Mouse (Mus musculus): ENCODE results near the gene Slc7a5.
A peak's percentile ranks its signal among the peaks of the same experiment; 100 is the strongest.

Slc7a5 gene

GRCm38 (mm10) chr8:121936391-121936790 is 28.9 kb upstream of the Slc7a5 start:
- DNase-seq (ENCODE audit: low spot score in 2 of 2) = no peak

GRCm38 (mm10) chr8:121935341-121936294 is 28.1 kb upstream of the Slc7a5 start:
- DNase-seq (ENCODE audit: low spot score in 2 of 2) = no peak

- DNase-seq (ENCODE audit: low spot score in 2 of 2) = no peak
These were observed 27.4 kb upstream of the Slc7a5 start for GRCm38 (mm10) chr8:121934923-121935322.

- no peak for DNase-seq (ENCODE audit: low spot score in 2 of 2)
These were observed 27.0 kb upstream of the Slc7a5 start for GRCm38 (mm10) chr8:121934506-121934905.

- no peak for DNase-seq (ENCODE audit: low spot score in 2 of 2)
These were observed 25.4 kb upstream of the Slc7a5 start for GRCm38 (mm10) chr8:121932668-121933520.

GRCm38 (mm10) chr8:121932026-121932667 is 24.7 kb upstream of the Slc7a5 start:
- no peak for DNase-seq (ENCODE audit: low spot score in 2 of 2)

GRCm38 (mm10) chr8:121931571-121931970 is 24.1 kb upstream of the Slc7a5 start:
- DNase-seq (ENCODE audit: low spot score in 2 of 2) = no peak

GRCm38 (mm10) chr8:121930047-121930446 is 22.6 kb upstream of the Slc7a5 start:
- DNase-seq (ENCODE audit: low spot score in 2 of 2) = no peak

GRCm38 (mm10) chr8:121927316-121927715 is 19.8 kb upstream of the Slc7a5 start:
- no peak for DNase-seq (ENCODE audit: low spot score in 2 of 2)

- DNase-seq (ENCODE audit: low spot score in 2 of 2) = no peak
These were observed 18.8 kb upstream of the Slc7a5 start for GRCm38 (mm10) chr8:121926266-121926665.

GRCm38 (mm10) chr8:121925624-121926023 is 18.1 kb upstream of the Slc7a5 start:
- peak; percentile 73 to 76 for DNase-seq (ENCODE audit: low spot score in 2 of 2)

- no peak for DNase-seq (ENCODE audit: low spot score in 2 of 2)
These were observed 17.2 kb upstream of the Slc7a5 start for GRCm38 (mm10) chr8:121924681-121925080.

- DNase-seq (ENCODE audit: low spot score in 2 of 2) = no peak
These were observed 14.6 kb upstream of the Slc7a5 start for GRCm38 (mm10) chr8:121922101-121922500.

- DNase-seq (ENCODE audit: low spot score in 2 of 2) = no peak
These were observed 14.1 kb upstream of the Slc7a5 start for GRCm38 (mm10) chr8:121921582-121921981.

- DNase-seq (ENCODE audit: low spot score in 2 of 2) = no peak
These were observed 12.2 kb upstream of the Slc7a5 start for GRCm38 (mm10) chr8:121919731-121920130.

GRCm38 (mm10) chr8:121919158-121919557 is 11.7 kb upstream of the Slc7a5 start:
- no peak for DNase-seq (ENCODE audit: low spot score in 2 of 2)

- no peak for DNase-seq (ENCODE audit: low spot score in 2 of 2)
These were observed 5.9 kb upstream of the Slc7a5 start for GRCm38 (mm10) chr8:121913378-121913777.

- DNase-seq (ENCODE audit: low spot score in 2 of 2) = no peak
These were observed 5.3 kb upstream of the Slc7a5 start for GRCm38 (mm10) chr8:121912831-121913230.

- DNase-seq (ENCODE audit: low spot score in 2 of 2) = no peak
These were observed 4.5 kb upstream of the Slc7a5 start for GRCm38 (mm10) chr8:121911987-121912386.

GRCm38 (mm10) chr8:121911400-121911799 is 3.9 kb upstream of the Slc7a5 start:
- DNase-seq (ENCODE audit: low spot score in 2 of 2) = no peak

- DNase-seq (ENCODE audit: low spot score in 2 of 2) = peak; percentile 76 to 77
These were observed 2.2 kb upstream of the Slc7a5 start for GRCm38 (mm10) chr8:121909663-121910062.

- no peak for DNase-seq (ENCODE audit: low spot score in 2 of 2)
These were observed 1.7 kb upstream of the Slc7a5 start for GRCm38 (mm10) chr8:121909148-121909541.
